Mouse (Mus musculus) E14TG2a.4 (cell line): ENCODE results near the gene Pias4.

Experiments used
- CTCF ChIP-seq: conservative IDR thresholded peaks from 2 replicates; pipeline ENCODE4 v1.5.1; 2014; ENCODE audit warnings: low read length
- NANOG ChIP-seq: IDR thresholded peaks from 2 replicates; pipeline ENCODE4 v1.6.1; 2014; ENCODE audit warnings: borderline replicate concordance, low read length, mixed read lengths
- POU5F1 ChIP-seq: IDR thresholded peaks from 2 replicates; pipeline ENCODE4 v1.6.1; 2014; ENCODE audit warnings: low read length, borderline replicate concordance

- no peak for TF ChIP-seq CTCF
- no peak for TF ChIP-seq NANOG
- no peak for TF ChIP-seq POU5F1
These were observed 14.9 kb upstream of the Pias4 start, which contains the start of gene Dapk3 for GRCm38 (mm10) chr10:81182336-81183333.
